Mouse (Mus musculus) small intestine, adult 2 months (tissue): ENCODE data around the gene Sf3b6. TPM values are rescaled to one million over a fixed set of nuclear protein-coding genes. Genes with fewer than 3 reads are reported as not detected.

Source experiments
- H3K27ac ChIP-seq: fragments of 200-500 bp; 2 replicates; pipeline ENCODE4 v1.5.1; 2012; ENCODE audit warnings: low read depth, low read length, control low read depth, inconsistent platforms; ENCODE audit not compliant: insufficient read depth
- H3K27me3 ChIP-seq: fragments of 200-500 bp; 2 replicates; pipeline ENCODE4 v1.6.1; 2012; ENCODE audit warnings: mild to moderate bottlenecking, moderate library complexity, low read length, inconsistent platforms; ENCODE audit not compliant: control insufficient read depth, insufficient read depth
- H3K36me3 ChIP-seq: fragments of 200-500 bp; 2 replicates; pipeline ENCODE4 v1.6.1; 2012; ENCODE audit warnings: mild to moderate bottlenecking, low read length, control low read depth, inconsistent platforms; ENCODE audit not compliant: control insufficient read depth, insufficient read depth
- H3K4me1 ChIP-seq: fragments of 200-500 bp; 2 replicates; pipeline ENCODE4 v1.6.1; 2012; ENCODE audit warnings: low read length, inconsistent platforms, mixed read lengths; ENCODE audit not compliant: control insufficient read depth, insufficient read depth, insufficient read length
- H3K4me3 ChIP-seq: fragments of 200-500 bp; 2 replicates; pipeline ENCODE4 v1.5.1; 2012; ENCODE audit warnings: low read depth, mild to moderate bottlenecking, control low read depth, inconsistent platforms, low read length, moderate library complexity
- CTCF ChIP-seq: fragments of 200-500 bp; IDR thresholded peaks from 2 replicates; pipeline ENCODE4 v1.5.1; 2012; ENCODE audit warnings: low read depth, mild to moderate bottlenecking, control low read depth, inconsistent platforms, low read length, moderate library complexity, mixed read lengths; ENCODE audit not compliant: insufficient replicate concordance, insufficient read length; ENCODE audit errors: extremely low read depth
- POLR2A ChIP-seq: fragments of 200-500 bp; IDR thresholded peaks from 2 replicates; pipeline ENCODE4 v1.6.1; 2012; ENCODE audit warnings: low read depth, mild to moderate bottlenecking, control low read depth, inconsistent platforms, low read length, moderate library complexity
- WGBS: fragments of 180-500 bp; shearing (Covaris S2); methylation state at CpG from one replicate; pipeline ENCODE4 v1.1.7; 2018; 5-methylcytosine and 5-hydroxymethylcytosine counted together
- polyA plus RNA-seq: library from polyadenylated mRNA; depleted of rRNA; stranded (reverse); fragments of >200 nt; gene quantifications from 2 replicates; pipeline ENCODE4 v1.2.3, GENCODE M21; 2012

Gene Sf3b6
- polyA plus RNA-seq, 1 experiment = 36.9 TPM

DNA sequence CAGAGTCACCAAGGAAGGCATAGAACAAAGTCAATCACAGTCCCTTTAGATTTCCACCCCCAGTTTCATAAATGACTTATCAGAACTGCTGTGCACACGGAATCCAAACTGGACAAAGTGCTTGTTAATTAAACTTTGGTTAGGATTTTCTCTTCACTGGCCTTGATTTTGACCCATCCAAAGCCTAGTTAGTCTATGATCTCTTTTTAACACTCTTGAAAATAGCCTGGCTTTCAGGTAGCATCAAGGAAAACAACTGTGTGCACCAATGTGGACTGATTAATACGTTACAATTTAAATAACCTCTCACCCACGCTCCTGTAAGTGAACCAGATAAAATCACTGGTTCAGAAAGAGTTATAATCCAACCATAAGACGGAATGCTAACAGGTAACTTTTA is 6.3 kb upstream of the Sf3b6 start:
- WGBS = 80% methylated on average over 4 of the region's 4 CpGs
- TF ChIP-seq POLR2A (no peak), CTCF (no peak)
- H3K4me3 ChIP-seq = no peak overlapping the region
- no peaks in the 10 kb centered on the region for H3K36me3 ChIP-seq
- no peak overlapping the region for H3K27ac ChIP-seq
- H3K4me1 ChIP-seq = no peaks in the 10 kb centered on the region
- no peaks in the 10 kb centered on the region for H3K27me3 ChIP-seq

DNA sequence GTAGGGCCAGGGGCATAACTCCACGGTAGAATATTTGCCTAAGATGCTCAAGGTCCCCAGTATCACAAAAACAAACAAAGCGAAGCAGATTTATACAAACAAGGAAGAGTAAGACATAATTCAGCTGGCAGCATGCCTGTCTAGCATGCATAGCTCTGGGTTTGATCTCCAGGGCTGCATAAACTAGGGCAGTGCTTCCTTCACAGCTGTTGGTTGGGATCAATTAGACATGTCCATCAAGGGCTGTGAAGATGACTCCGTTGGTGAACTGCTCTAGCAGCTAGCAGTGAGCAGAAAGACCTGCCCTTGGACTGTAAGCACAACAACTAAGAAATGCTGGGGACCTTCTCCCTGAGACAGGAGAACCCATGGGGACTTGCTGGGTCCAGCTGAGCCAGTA is 5.6 kb upstream of the Sf3b6 start:
- Histone ChIP-seq H3K27ac (no peak overlapping the region), H3K4me1 (peaks cover 2% of the 10 kb centered on the region; the same call in 1 of the 2 replicates), H3K27me3 (no peaks in the 10 kb centered on the region), H3K4me3 (no peak overlapping the region), H3K36me3 (no peaks in the 10 kb centered on the region)
- WGBS = 15% methylated on average over 3 of the region's 3 CpGs
- TF ChIP-seq POLR2A = no peak
- no peak for TF ChIP-seq CTCF

DNA sequence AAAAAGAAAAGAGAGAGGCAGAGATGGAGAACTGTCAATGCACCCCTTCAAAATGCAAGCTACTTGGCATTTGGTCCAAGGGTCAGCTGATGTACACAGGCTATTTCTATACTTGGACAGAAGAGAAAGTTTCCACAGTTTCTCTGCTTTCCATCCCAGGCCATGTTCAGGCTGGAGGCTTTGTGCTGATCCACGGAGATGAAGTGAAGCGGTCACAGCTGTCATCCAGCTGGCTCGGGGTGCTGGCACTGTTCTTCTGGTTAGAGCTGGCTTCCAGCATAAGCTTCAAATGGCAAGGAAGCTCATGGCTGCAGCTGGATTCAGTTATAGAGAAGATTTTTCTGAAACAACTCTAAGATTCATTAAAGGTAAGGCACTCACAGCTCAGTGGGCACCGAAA is 3.7 kb upstream of the Sf3b6 start:
- no peaks in the 10 kb centered on the region for H3K27me3 ChIP-seq
- H3K27ac ChIP-seq = no peak overlapping the region
- peaks cover 5% of the 10 kb centered on the region; the same call in 1 of the 2 replicates for H3K4me1 ChIP-seq
- 88% methylated on average over 4 of the region's 4 CpGs for WGBS
- no peak for TF ChIP-seq POLR2A
- TF ChIP-seq CTCF = no peak
- H3K4me3 ChIP-seq = no peak overlapping the region
- no peaks in the 10 kb centered on the region for H3K36me3 ChIP-seq

DNA sequence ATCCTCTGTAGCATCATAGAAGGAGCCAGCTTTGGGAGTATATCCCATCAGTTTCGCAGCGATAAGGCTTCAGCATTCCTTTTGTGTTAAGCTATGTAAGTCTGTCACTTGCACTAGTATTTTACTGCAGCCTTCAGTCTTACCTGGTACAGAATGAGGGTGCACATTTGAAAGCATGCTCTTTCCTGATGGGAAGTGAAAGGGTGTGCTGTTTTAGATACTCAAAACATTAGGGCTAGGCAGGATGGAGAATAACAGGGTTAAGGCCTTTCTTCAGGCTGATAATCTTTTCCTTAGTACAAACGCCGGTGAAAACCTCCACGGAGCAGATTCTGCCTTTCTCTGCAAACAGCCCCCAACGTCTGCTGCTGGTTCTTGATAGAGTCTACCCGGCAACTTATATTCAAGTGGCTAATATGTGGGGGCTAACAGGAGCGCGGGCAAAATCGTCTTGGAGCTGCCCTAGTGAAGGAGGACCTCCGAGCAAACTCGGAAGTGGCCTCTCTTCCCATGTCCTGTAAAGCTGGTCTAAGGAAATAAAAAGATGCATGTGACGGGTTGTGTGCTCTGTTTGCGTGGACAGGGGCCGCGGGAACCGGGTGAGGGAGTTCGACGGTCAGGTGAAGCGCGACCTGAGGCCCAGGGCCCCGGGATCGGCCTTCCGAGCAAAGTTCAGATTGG is 524 bp upstream of the Sf3b6 start:
- Histone ChIP-seq H3K4me1 (peaks cover 5% of the 10 kb centered on the region; the same call in 1 of the 2 replicates), H3K36me3 (peaks cover 12% of the 10 kb centered on the region), H3K27me3 (no peaks in the 10 kb centered on the region), H3K4me3 (peak overlapping the region; percentile 99), H3K27ac (peak overlapping the region; percentile 87)
- 6% methylated on average over 24 of the region's 24 CpGs for WGBS
- TF ChIP-seq CTCF (no peak), POLR2A (no peak)

DNA sequence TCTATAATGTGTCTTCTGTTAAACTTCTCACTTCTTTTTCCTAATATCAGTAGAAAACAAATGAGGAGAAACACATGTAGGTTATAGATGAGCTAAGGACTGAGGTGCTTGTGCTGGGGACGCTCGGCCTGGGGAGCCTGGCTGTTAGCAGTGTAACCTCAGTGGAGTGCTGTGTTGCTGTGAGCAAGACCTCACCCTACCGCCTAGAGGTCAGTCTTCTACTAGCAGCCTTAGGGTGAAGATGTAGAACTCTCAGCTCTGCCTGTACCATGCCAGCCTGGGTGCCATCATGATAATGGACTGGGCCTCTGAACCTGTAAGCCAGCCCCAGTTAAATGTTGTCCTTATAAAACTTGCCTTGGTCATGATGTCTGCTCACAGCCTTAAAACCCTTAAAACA is 9.9 kb downstream of the Sf3b6 start:
- Histone ChIP-seq H3K27ac (no peak overlapping the region), H3K4me1 (no peaks in the 10 kb centered on the region), H3K36me3 (peaks cover 28% of the 10 kb centered on the region), H3K4me3 (no peak overlapping the region), H3K27me3 (no peaks in the 10 kb centered on the region)
- WGBS = 79% methylated on average over 3 of the region's 3 CpGs
- no peak for TF ChIP-seq CTCF
- TF ChIP-seq POLR2A = no peak

DNA sequence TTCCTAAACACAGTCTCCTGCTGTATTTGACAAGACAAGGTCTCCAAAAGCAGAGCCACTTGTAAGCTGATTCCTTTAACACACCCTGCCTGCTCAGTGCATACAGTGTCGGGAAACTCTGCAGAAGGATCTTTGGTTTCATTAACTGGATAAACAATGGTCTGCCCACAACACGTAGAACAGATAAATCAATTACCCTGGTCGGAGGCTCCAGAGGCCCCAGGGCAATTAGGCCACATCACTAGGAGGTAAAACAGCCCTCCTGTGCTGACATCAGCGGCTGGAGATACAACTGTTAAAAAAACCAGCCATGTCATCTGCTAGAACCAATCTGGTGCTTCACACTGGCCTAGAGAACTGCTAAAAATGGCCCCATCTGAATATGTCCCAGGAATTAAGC is 19.6 kb downstream of the Sf3b6 start:
- no peaks in the 10 kb centered on the region for H3K36me3 ChIP-seq
- H3K27me3 ChIP-seq = no peaks in the 10 kb centered on the region; the same call in 1 of the 2 replicates
- TF ChIP-seq CTCF = no peak
- TF ChIP-seq POLR2A = no peak
- H3K4me1 ChIP-seq = peaks cover 11% of the 10 kb centered on the region
- no peak overlapping the region for H3K4me3 ChIP-seq
- no peak overlapping the region for H3K27ac ChIP-seq
- WGBS = 36% methylated on average over 4 of the region's 4 CpGs

DNA sequence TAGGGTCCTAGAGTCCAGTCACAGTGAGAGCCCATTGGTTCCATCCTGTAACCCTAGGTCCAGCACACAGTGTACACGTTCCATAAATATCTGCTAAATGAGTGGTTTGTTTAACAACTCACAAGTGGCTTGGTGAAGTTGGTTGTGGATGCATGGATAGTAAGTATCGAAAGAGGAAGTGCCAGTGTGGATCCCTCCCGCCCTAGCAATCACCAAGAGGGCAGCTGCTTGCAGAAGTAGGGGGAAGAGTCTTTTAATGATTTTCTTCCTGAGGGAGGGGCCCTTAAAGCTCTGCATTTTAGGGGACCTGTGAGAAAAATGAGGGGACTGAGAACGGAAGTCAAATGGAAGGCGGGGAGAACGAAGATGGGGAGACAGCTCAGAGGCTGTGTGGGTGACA is 22.7 kb downstream of the Sf3b6 start:
- no peak for TF ChIP-seq CTCF
- TF ChIP-seq POLR2A = no peak
- Histone ChIP-seq H3K27me3 (no peaks in the 10 kb centered on the region; the same call in 1 of the 2 replicates), H3K4me1 (peaks cover 11% of the 10 kb centered on the region), H3K36me3 (no peaks in the 10 kb centered on the region), H3K4me3 (no peak overlapping the region), H3K27ac (no peak overlapping the region)
- 48% methylated on average over 6 of the region's 6 CpGs for WGBS

DNA sequence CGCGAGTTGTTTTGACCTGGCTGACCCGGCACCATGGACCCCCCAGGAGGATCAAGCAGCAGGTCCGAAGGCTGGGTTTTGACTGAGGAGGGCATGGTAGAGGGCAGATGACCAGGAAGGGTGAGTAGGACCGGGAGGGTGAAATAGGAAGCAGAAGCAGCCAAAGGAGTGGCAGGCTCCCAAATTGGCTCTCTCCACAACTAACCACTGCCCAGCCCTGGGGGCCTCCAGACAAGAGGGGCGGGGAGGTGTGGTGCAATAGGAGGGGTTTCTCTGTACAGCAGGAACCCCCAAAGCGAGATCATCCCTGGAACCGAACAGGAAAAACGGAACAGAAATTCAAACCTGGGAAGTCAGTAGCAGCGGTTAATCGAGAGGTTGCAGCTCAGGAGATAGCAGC is 23.4 kb downstream of the Sf3b6 start:
- Histone ChIP-seq H3K4me1 (peaks cover 11% of the 10 kb centered on the region), H3K4me3 (peak overlapping the region; percentile 65), H3K27ac (no peak overlapping the region), H3K36me3 (no peaks in the 10 kb centered on the region), H3K27me3 (no peaks in the 10 kb centered on the region; the same call in 1 of the 2 replicates)
- 7% methylated on average over 11 of the region's 11 CpGs for WGBS
- no peak for TF ChIP-seq CTCF
- no peak for TF ChIP-seq POLR2A
